Mouse (Mus musculus) heart, postnatal 0 days (tissue): ENCODE results near the gene Stag1.

Experiments
- CTCF ChIP-seq: IDR thresholded peaks from 2 replicates; pipeline ENCODE4 v1.5.1; 2016; ENCODE audit warnings: antibody characterized with exemption, control low read depth, low read depth
- EP300 ChIP-seq: IDR thresholded peaks from 2 replicates; pipeline ENCODE4 v1.6.1; 2016; ENCODE audit warnings: antibody characterized with exemption, low read depth

- TF ChIP-seq CTCF (no peak), EP300 (no peak)
These were observed 8.5 kb downstream of the Stag1 start for GRCm38 (mm10) chr9:100605985-100606554.
